Mouse (Mus musculus) MEL (cell line): ENCODE measurements at regions not wholly inside any gene's neighbourhood (a gene's known extent, or its start where the extent isn't known, plus 50 kb on each side); places are given as distances from the start of the nearest gene placed in this dataset.

ENCODE experiments used
- DNase-seq: peaks from one replicate; pipeline ENCODE4 v3.0.0; 2011; ENCODE audit warnings: low read depth, low spot score
- H3K27ac ChIP-seq: 2 replicates; pipeline ENCODE4 v1.5.1; 2012; ENCODE audit warnings: low read depth, mild to moderate bottlenecking, control low read depth, low read length, moderate library complexity; ENCODE audit not compliant: control insufficient read depth
- H3K27me3 ChIP-seq, 2 experiments: fragments of 150-350 bp in 1 of 2; sonication (generic) in 1 of 2; 2 replicates each; pipeline ENCODE4 v1.6.1; 2012; ENCODE audit warnings: low read length in 2 of 2, mild to moderate bottlenecking in 2 of 2, improper control_type of control experiment in 1 of 2, moderate library complexity in 1 of 2; ENCODE audit not compliant: insufficient read depth in 2 of 2, control insufficient read depth in 1 of 2
- H3K36me3 ChIP-seq, 2 experiments: 2 replicates each; pipeline ENCODE4 v1.6.1; 2012 to 2014; ENCODE audit warnings: low read length in 2 of 2, improper control_type of control experiment in 1 of 2, inconsistent platforms in 1 of 2, mild to moderate bottlenecking in 1 of 2; ENCODE audit not compliant: insufficient read depth in 2 of 2, control insufficient read depth in 1 of 2
- H3K4me1 ChIP-seq, 2 experiments: fragments of 150-350 bp in 1 of 2; sonication (generic) in 1 of 2; 2 replicates each; pipeline ENCODE4 v1.6.1; 2012; ENCODE audit warnings: low read length in 2 of 2, improper control_type of control experiment in 1 of 2, mild to moderate bottlenecking in 1 of 2; ENCODE audit not compliant: insufficient read depth in 2 of 2, control insufficient read depth in 1 of 2
- H3K4me3 ChIP-seq, 2 experiments: fragments of 150-350 bp in 1 of 2; sonication (generic) in 1 of 2; 2 replicates each; pipeline ENCODE4 v1.5.1; 2012; ENCODE audit warnings: low read depth in 2 of 2, low read length in 2 of 2, mild to moderate bottlenecking in 2 of 2, moderate library complexity in 2 of 2, control low read depth in 1 of 2, improper control_type of control experiment in 1 of 2; ENCODE audit not compliant: control insufficient read depth in 1 of 2, insufficient read depth in 1 of 2
- H3K79me2 ChIP-seq: 2 replicates; pipeline ENCODE4 v1.6.1; 2012; ENCODE audit warnings: mild to moderate bottlenecking, low read length, moderate library complexity; ENCODE audit not compliant: control insufficient read depth, poor library complexity, insufficient read depth
- H3K9ac ChIP-seq: 2 replicates; pipeline ENCODE4 v1.6.1; 2012; ENCODE audit warnings: low read depth, mild to moderate bottlenecking, control low read depth, low read length, moderate library complexity; ENCODE audit not compliant: control insufficient read depth, poor library complexity, severe bottlenecking
- H3K9me3 ChIP-seq: fragments of 150-350 bp; sonication (generic); replicated peaks from 2 replicates; pipeline ENCODE4 v1.6.1; 2012; ENCODE audit warnings: mild to moderate bottlenecking, low read length, improper control_type of control experiment, moderate library complexity; ENCODE audit not compliant: insufficient read depth
- BHLHE40 ChIP-seq: IDR thresholded peaks from 2 replicates; pipeline ENCODE4 v1.6.1; 2012; ENCODE audit warnings: low read depth, mild to moderate bottlenecking, inconsistent platforms, low read length, improper control_type of control experiment, borderline replicate concordance
- CHD1 ChIP-seq: IDR thresholded peaks from 2 replicates; pipeline ENCODE4 v1.6.1; 2012; ENCODE audit warnings: low read depth, mild to moderate bottlenecking, inconsistent platforms, low read length, improper control_type of control experiment
- CTCF ChIP-seq, 3 experiments: IDR thresholded peaks in 2 of 3; conservative IDR thresholded peaks in 1 of 3; 2 replicates each; pipeline ENCODE4 v1.5.1; 2011 to 2012; ENCODE audit warnings: low read length in 3 of 3, low read depth in 2 of 3, mild to moderate bottlenecking in 2 of 3, improper control_type of control experiment in 1 of 3, inconsistent platforms in 1 of 3, mixed read lengths in 1 of 3, moderate library complexity in 1 of 3; ENCODE audit not compliant: control insufficient read depth in 1 of 3, insufficient read depth in 1 of 3, poor library complexity in 1 of 3, severe bottlenecking in 1 of 3
- E2F4 ChIP-seq: IDR thresholded peaks from 2 replicates; pipeline ENCODE4 v1.6.1; 2011; ENCODE audit warnings: low read depth, low read length, improper control_type of control experiment, borderline replicate concordance
- EP300 ChIP-seq, 2 experiments: IDR thresholded peaks; 2 replicates each; pipeline ENCODE4 v1.6.1; 2011; ENCODE audit warnings: improper control_type of control experiment in 2 of 2, low read length in 2 of 2, low read depth in 1 of 2, mild to moderate bottlenecking in 1 of 2
- KAT2A ChIP-seq: conservative IDR thresholded peaks from 2 replicates; pipeline ENCODE4 v1.6.1; 2012; ENCODE audit warnings: low read depth, low read length, improper control_type of control experiment, inconsistent platforms
- MAFK ChIP-seq: IDR thresholded peaks from 2 replicates; pipeline ENCODE4 v1.6.1; 2011; ENCODE audit warnings: low read depth, mild to moderate bottlenecking, low read length, improper control_type of control experiment, borderline replicate concordance
- MAX ChIP-seq: IDR thresholded peaks from 2 replicates; pipeline ENCODE4 v1.6.1; 2011; ENCODE audit warnings: low read length, improper control_type of control experiment
- MEF2A ChIP-seq: IDR thresholded peaks from 2 replicates; pipeline ENCODE4 v1.6.1; 2014; ENCODE audit warnings: low read depth, mild to moderate bottlenecking, inconsistent platforms, low read length, improper control_type of control experiment; ENCODE audit not compliant: poor library complexity, insufficient replicate concordance, severe bottlenecking; ENCODE audit errors: extremely low read depth
- NELFE ChIP-seq: IDR thresholded peaks from 2 replicates; pipeline ENCODE4 v1.6.1; 2011; ENCODE audit warnings: low read depth, low read length, improper control_type of control experiment
- NRF1 ChIP-seq: IDR thresholded peaks from 2 replicates; pipeline ENCODE4 v1.6.1; 2014; ENCODE audit warnings: low read depth, mild to moderate bottlenecking, inconsistent platforms, low read length, improper control_type of control experiment, moderate library complexity; ENCODE audit not compliant: poor library complexity, insufficient read depth, severe bottlenecking
- POLR2A ChIP-seq, 2 experiments: IDR thresholded peaks; 2 replicates each; pipeline ENCODE4 v1.6.1; 2011 to 2012; ENCODE audit warnings: low read length in 2 of 2, mild to moderate bottlenecking in 2 of 2, control low read depth in 1 of 2, improper control_type of control experiment in 1 of 2, low read depth in 1 of 2, moderate library complexity in 1 of 2; ENCODE audit not compliant: control insufficient read depth in 1 of 2, insufficient read depth in 1 of 2, poor library complexity in 1 of 2
- POLR2AphosphoS2 ChIP-seq: IDR thresholded peaks from 2 replicates; pipeline ENCODE4 v1.6.1; 2011; ENCODE audit warnings: low read length, improper control_type of control experiment
- RCOR1 ChIP-seq: IDR thresholded peaks from 2 replicates; pipeline ENCODE4 v1.6.1; 2012; ENCODE audit warnings: low read depth, mild to moderate bottlenecking, inconsistent platforms, low read length, improper control_type of control experiment
- SMC3 ChIP-seq: IDR thresholded peaks from 2 replicates; pipeline ENCODE4 v1.6.1; 2011; ENCODE audit warnings: low read depth, low read length, improper control_type of control experiment
- TAL1 ChIP-seq: IDR thresholded peaks from 2 replicates; pipeline ENCODE4 v1.6.1; 2012; ENCODE audit warnings: mild to moderate bottlenecking, inconsistent platforms, low read length, moderate library complexity, mixed read lengths
- UBTF ChIP-seq: IDR thresholded peaks from 2 replicates; pipeline ENCODE4 v1.6.1; 2012; ENCODE audit warnings: low read depth, mild to moderate bottlenecking, inconsistent platforms, low read length, improper control_type of control experiment, moderate library complexity, borderline replicate concordance; ENCODE audit not compliant: insufficient read depth
- USF2 ChIP-seq, 2 experiments: IDR thresholded peaks; 2 replicates each; pipeline ENCODE4 v1.6.1; 2011 to 2012; ENCODE audit warnings: improper control_type of control experiment in 2 of 2, low read length in 2 of 2, borderline replicate concordance in 1 of 2, inconsistent platforms in 1 of 2, low read depth in 1 of 2, mild to moderate bottlenecking in 1 of 2; ENCODE audit not compliant: insufficient read depth in 1 of 2
- ZMIZ1 ChIP-seq: IDR thresholded peaks from 2 replicates; pipeline ENCODE4 v1.6.1; 2012; ENCODE audit warnings: low read depth, mild to moderate bottlenecking, inconsistent platforms, low read length, improper control_type of control experiment, moderate library complexity

- Histone ChIP-seq H3K27ac (no peak overlapping the region), H3K36me3 (no peaks in the 10 kb centered on the region), H3K4me1 (no peaks in the 10 kb centered on the region), H3K4me3 (no peak overlapping the region), H3K79me2 (no peaks in the 10 kb centered on the region), H3K27me3 (peaks cover 0 to 2% of the 10 kb centered on the region in 2 experiments; a peak in 3 of 4 replicates), H3K9ac (no peak overlapping the region), H3K9me3 (no peaks in the 10 kb centered on the region)
- no peak for TF ChIP-seq ZMIZ1
- no peak for TF ChIP-seq BHLHE40
- no peak for TF ChIP-seq MAX
- TF ChIP-seq POLR2AphosphoS2: no peak
- TF ChIP-seq E2F4: no peak
- TF ChIP-seq MEF2A: no peak
- TF ChIP-seq MAFK: no peak
- TF ChIP-seq NRF1: no peak
- TF ChIP-seq TAL1: no peak
- DNase-seq: no peak
Measured at GRCm38 (mm10) chr5:33489286-33489685, 55.5 kb upstream of the Nkx1-1 start.

GRCm38 (mm10) chr5:33488152-33488561 lies 54.4 kb upstream of the Nkx1-1 start:
- no peaks in the 10 kb centered on the region for H3K4me1 ChIP-seq
- H3K36me3 ChIP-seq: no peaks in the 10 kb centered on the region
- no peaks in the 10 kb centered on the region for H3K9me3 ChIP-seq
- TF ChIP-seq TAL1: no peak
- TF ChIP-seq RCOR1: no peak
- no peak for TF ChIP-seq POLR2A (IDR thresholded peaks at IDR 0.05; ENCODE audit: control insufficient read depth in 1 of 2, insufficient read depth in 1 of 2, low read depth in 1 of 2, low read length in 2 of 2, poor library complexity in 1 of 2)
- TF ChIP-seq SMC3: no peak
- no peak for TF ChIP-seq KAT2A
- TF ChIP-seq NELFE: no peak
- no peak for TF ChIP-seq MEF2A
- no peak for TF ChIP-seq UBTF
- TF ChIP-seq MAFK: no peak
- TF ChIP-seq EP300 (IDR thresholded peaks at IDR 0.05; ENCODE audit: low read depth in 1 of 2, low read length in 2 of 2): no peak
- no peak for TF ChIP-seq CTCF (IDR thresholded peaks at IDR 0.05 in 2 of 3, conservative IDR thresholded peaks at IDR 0.05 in 1 of 3; ENCODE audit: control insufficient read depth in 1 of 3, insufficient read depth in 1 of 3, low read depth in 2 of 3, low read length in 3 of 3, poor library complexity in 1 of 3, severe bottlenecking in 1 of 3)
- no peak for TF ChIP-seq USF2 (IDR thresholded peaks at IDR 0.05; ENCODE audit: borderline replicate concordance in 1 of 2, insufficient read depth in 1 of 2, low read depth in 1 of 2, low read length in 2 of 2)
- no peak for TF ChIP-seq MAX
- TF ChIP-seq CHD1: no peak
- peaks cover 0 to 2% of the 10 kb centered on the region in 2 experiments; a peak in 3 of 4 replicates for H3K27me3 ChIP-seq
- H3K4me3 ChIP-seq: no peak overlapping the region
- H3K27ac ChIP-seq: no peak overlapping the region
- H3K9ac ChIP-seq: no peak overlapping the region
- no peaks in the 10 kb centered on the region for H3K79me2 ChIP-seq
- no peak for DNase-seq
